Mouse (Mus musculus) retina, postnatal 7 days (tissue): ENCODE results near the gene Hdac7.

ENCODE experiments used
- DNase-seq: peaks from one replicate; pipeline ENCODE4 v3.0.0-alpha.2; 2012; ENCODE audit warnings: low read depth, low spot score

Gene Hdac7

GRCm38 (mm10) chr15:97789761-97790505, 54.4 kb downstream of the Hdac7 start:
- DNase-seq = no peak

GRCm38 (mm10) chr15:97788821-97789220, 55.5 kb downstream of the Hdac7 start:
- no peak for DNase-seq

- DNase-seq = no peak
Measured at GRCm38 (mm10) chr15:97787799-97788667, 56.3 kb downstream of the Hdac7 start.

GRCm38 (mm10) chr15:97787148-97787798, 57.0 kb downstream of the Hdac7 start:
- DNase-seq = no peak

- DNase-seq = no peak
Measured at GRCm38 (mm10) chr15:97786412-97787112, 57.7 kb downstream of the Hdac7 start.

- no peak for DNase-seq
Measured at GRCm38 (mm10) chr15:97785731-97786411, 58.4 kb downstream of the Hdac7 start.

GRCm38 (mm10) chr15:97784561-97785161, 59.6 kb downstream of the Hdac7 start:
- DNase-seq = no peak

- peak; percentile 78 for DNase-seq
Measured at GRCm38 (mm10) chr15:97784092-97784559, 60.2 kb downstream of the Hdac7 start.

GRCm38 (mm10) chr15:97782749-97783105, 61.6 kb downstream of the Hdac7 start:
- DNase-seq = no peak

- no peak for DNase-seq
Measured at GRCm38 (mm10) chr15:97781961-97782748, 62.1 kb downstream of the Hdac7 start.

- DNase-seq = no peak
Measured at GRCm38 (mm10) chr15:97780611-97781031, 63.7 kb downstream of the Hdac7 start.

- no peak for DNase-seq
Measured at GRCm38 (mm10) chr15:97779576-97779975, 64.7 kb downstream of the Hdac7 start.

- no peak for DNase-seq
Measured at GRCm38 (mm10) chr15:97778311-97779098, 65.8 kb downstream of the Hdac7 start, which contains the start of gene Slc48a1. Gene Slc48a1 (plus strand): TSS chr15:97778520.

- DNase-seq = no peak
Measured at GRCm38 (mm10) chr15:97776919-97777318, 67.4 kb downstream of the Hdac7 start.

GRCm38 (mm10) chr15:97776514-97776913, 67.8 kb downstream of the Hdac7 start:
- DNase-seq = no peak

GRCm38 (mm10) chr15:97773961-97774370, 70.3 kb downstream of the Hdac7 start:
- DNase-seq = no peak

- no peak for DNase-seq
Measured at GRCm38 (mm10) chr15:97773108-97773507, 71.2 kb downstream of the Hdac7 start.

- no peak for DNase-seq
Measured at GRCm38 (mm10) chr15:97770280-97770679, 74.0 kb downstream of the Hdac7 start.

GRCm38 (mm10) chr15:97768192-97768591, 76.1 kb downstream of the Hdac7 start:
- no peak for DNase-seq
